Comparison of ENCODE assay signal across 13 mouse cellular contexts in the genomic region with DNA sequence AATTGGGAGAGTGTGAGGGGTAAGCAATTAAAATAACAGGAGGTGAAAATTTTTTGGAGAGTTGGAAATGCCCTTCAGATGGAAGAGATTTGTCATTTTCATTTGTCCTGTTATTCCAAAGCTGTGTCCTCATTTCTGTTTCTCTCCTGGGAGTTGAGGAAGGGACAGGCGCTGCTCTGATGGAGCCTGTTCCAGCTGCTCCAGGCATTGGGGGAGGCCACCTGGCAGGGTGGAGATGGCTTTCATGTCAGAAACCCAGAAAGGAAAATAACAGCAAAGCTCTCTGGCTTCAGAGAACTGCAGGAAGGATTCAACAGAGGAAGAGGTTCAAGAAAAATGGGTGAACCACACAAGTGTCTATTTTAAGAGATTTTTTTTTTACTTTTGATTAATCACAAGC.
"Had no signal": no experiment of that assay in that cellular context is flagged by ENCODE, and none has a peak within 500 bp of the region (broad histone marks: within the 10 kb centered on the region; RNA-seq: fewer than 3 reads in every experiment).

No protein-coding gene starts in this region.

- DNase-seq: gastrocnemius, postnatal 14 days; gastrocnemius, postnatal 36 days; heart, adult 11 months; heart, adult 2 months; heart, postnatal 14 days; heart, postnatal 36 days; kidney, adult 11 months; kidney, adult 2 months; kidney, adult 9 months; kidney, postnatal 14 days; kidney, postnatal 36 days; layer of hippocampus, adult 9-11 months; layer of hippocampus, postnatal 36 days had no signal
